Mouse (Mus musculus) hindbrain, embryonic 14.5 days (tissue): ENCODE results near the gene Cnksr1. TPM values are rescaled to one million over a fixed set of nuclear protein-coding genes. Genes with fewer than 3 reads are reported as not detected.
"Not testable (repeated sequence)": the region's sequence is repeated elsewhere in the genome, so short reads cannot be mapped to it uniquely, and the experiment has no call there.

Experiments
- ATAC-seq: fragments of 200-750 bp; cut with Nextera tagmentation; 2 replicates; pipeline ENCODE4 v1.8.0; 2017; ENCODE audit warnings: moderate number of reproducible peaks, mild to moderate bottlenecking, moderate TSS enrichment, moderate library complexity; ENCODE audit not compliant: low FRiP score
- DNase-seq: peaks from one replicate; pipeline ENCODE4 v3.0.0-alpha.2; 2015; ENCODE audit warnings: low spot score
- H3K27ac ChIP-seq: fragments of 300-500 bp; sonication (generic); 2 replicates; pipeline ENCODE4 v1.5.1; 2014; ENCODE audit warnings: mild to moderate bottlenecking, moderate library complexity
- H3K27me3 ChIP-seq: fragments of 300-500 bp; sonication (generic); 2 replicates; pipeline ENCODE4 v1.6.1; 2014; ENCODE audit warnings: mild to moderate bottlenecking, low read length, mixed read lengths; ENCODE audit not compliant: control insufficient read depth, insufficient read depth
- H3K36me3 ChIP-seq: fragments of 300-500 bp; sonication (generic); replicated peaks from 2 replicates; pipeline ENCODE4 v1.6.1; 2014; ENCODE audit not compliant: control insufficient read depth, insufficient read depth
- H3K4me1 ChIP-seq: fragments of 300-500 bp; sonication (generic); replicated peaks from 2 replicates; pipeline ENCODE4 v1.6.1; 2014; ENCODE audit warnings: antibody characterized with exemption, low read length, mixed read lengths; ENCODE audit not compliant: control insufficient read depth, insufficient read depth
- H3K4me2 ChIP-seq: fragments of 300-500 bp; sonication (generic); replicated peaks from 2 replicates; pipeline ENCODE4 v1.6.1; 2014; ENCODE audit warnings: mild to moderate bottlenecking, moderate library complexity
- H3K4me3 ChIP-seq: fragments of 300-500 bp; sonication (generic); replicated peaks from 2 replicates; pipeline ENCODE4 v1.5.1; 2014; ENCODE audit warnings: mild to moderate bottlenecking, low read length
- H3K9ac ChIP-seq: fragments of 300-500 bp; sonication (generic); 2 replicates; pipeline ENCODE4 v1.6.1; 2014
- H3K9me3 ChIP-seq: fragments of 300-500 bp; sonication (generic); 2 replicates; pipeline ENCODE4 v1.6.1; 2016; ENCODE audit warnings: low read length; ENCODE audit not compliant: control insufficient read depth
- WGBS: fragments of 180-500 bp; shearing (Covaris S2); extraction: QIAGEN DNeasy Blood & Tissue Kit; methylation state at CpG from one replicate; pipeline ENCODE4 v1.1.7; 2014; 5-methylcytosine and 5-hydroxymethylcytosine counted together
- polyA plus RNA-seq: library from polyadenylated mRNA; unstranded; fragments of >200 nt; fragmentation: Nextera tagmentation; extraction: Ambion mirVana; gene quantifications from 2 replicates; pipeline ENCODE4 v1.2.1, GENCODE M21; 2014

Gene Cnksr1
- polyA plus RNA-seq, 1 experiment from 2014 or later, result 0.13 TPM

DNA sequence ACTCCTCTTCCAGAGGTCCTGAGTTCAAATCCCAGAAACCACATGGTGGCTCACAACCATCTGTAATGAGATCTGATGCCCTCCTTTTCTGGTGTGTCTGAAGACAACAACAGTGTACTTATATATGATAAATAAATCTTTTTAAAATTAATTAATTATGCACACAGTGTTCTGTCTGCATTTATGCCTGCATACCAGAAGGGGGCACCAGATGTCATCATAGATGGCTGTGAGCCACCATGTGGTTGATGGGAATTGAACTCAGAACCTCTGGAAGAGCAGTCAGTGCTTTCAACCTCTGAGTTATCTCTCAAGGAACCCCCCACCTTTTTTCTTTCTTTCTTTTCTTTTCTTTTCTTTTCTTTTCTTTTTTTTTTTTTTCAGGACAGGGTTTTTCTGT is 31.4 kb upstream of the Cnksr1 start:
- not testable (repeated sequence) for ATAC-seq, H3K9me3 ChIP-seq, H3K36me3 ChIP-seq, H3K27me3 ChIP-seq, H3K9ac ChIP-seq, H3K4me1 ChIP-seq, H3K4me3 ChIP-seq, H3K4me2 ChIP-seq, DNase-seq, H3K27ac ChIP-seq

DNA sequence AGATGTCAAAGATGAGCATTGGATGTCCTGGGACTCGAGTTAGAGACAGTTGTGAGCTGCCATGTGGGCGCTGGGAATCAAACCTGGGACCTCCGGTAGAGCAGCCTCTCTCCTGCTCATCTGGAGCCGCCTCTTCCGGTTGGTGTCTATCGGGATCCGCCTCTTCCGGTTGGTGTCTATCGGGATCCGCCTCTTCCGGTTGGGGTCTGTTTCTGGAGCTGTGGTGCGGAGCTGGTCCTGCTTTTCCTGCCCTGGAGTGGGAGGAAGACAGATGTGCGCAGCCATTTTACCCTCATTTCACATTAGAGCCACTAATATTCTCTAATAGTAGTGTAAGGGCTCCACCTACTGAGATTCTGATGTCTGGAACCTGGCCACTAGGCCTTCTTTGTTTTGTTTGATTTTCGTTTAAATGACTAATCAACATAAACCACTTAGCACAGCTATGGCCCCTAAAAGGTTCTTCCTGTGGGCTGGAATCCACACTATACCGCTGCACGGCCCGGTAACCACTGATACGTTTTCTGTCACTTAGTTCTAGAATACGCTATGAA is 30.0 kb upstream of the Cnksr1 start:
- no peak overlapping the region for H3K9ac ChIP-seq
- ATAC-seq (no peak), DNase-seq (no peak)
- no peaks in the 10 kb centered on the region for H3K9me3 ChIP-seq
- no peaks in the 10 kb centered on the region for H3K36me3 ChIP-seq
- H3K27me3 ChIP-seq, result no peaks in the 10 kb centered on the region
- H3K4me2 ChIP-seq, result no peak overlapping the region
- H3K4me1 ChIP-seq, result no peaks in the 10 kb centered on the region
- no peak overlapping the region for H3K4me3 ChIP-seq
- WGBS, result 87% methylated on average over 19 of the region's 19 CpGs
- no peak overlapping the region for H3K27ac ChIP-seq

DNA sequence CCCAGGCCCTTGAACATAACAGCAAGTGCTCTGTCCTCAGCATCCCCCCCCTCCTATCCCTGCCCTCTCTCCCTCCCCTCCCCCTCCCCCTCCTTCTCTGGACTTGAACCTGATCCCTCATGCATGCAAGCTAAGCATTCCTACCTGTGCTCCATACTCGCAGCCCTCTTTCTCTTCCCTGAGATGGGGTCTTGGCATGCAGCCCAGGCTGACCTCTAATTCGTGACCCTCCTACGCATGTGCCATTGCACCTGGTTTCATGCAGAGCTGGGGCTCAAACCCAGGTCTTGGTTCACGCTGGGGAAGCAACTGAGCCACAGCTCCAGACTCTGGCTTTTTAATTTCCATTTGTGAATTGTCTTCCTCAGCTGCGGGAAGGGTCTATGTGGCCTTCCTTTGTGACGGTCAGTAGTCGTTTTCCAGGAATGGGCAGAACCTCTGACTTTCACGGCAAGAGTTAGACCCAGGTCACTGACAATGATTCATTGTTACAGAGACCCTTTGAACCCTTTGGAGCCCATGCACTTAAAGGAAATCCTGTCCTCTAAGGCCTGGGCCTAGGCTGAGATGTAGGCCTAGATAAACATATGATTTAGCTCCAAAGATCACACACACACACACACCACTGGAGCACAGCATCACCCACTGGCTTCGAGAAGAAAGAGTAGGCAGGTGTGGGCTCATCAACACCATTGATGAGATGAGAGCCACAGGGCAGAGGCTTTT is 27.8 kb upstream of the Cnksr1 start:
- Histone ChIP-seq H3K9ac (no peak overlapping the region), H3K27ac (no peak overlapping the region), H3K27me3 (no peaks in the 10 kb centered on the region), H3K36me3 (no peaks in the 10 kb centered on the region), H3K4me3 (no peak overlapping the region), H3K4me1 (no peaks in the 10 kb centered on the region), H3K9me3 (no peaks in the 10 kb centered on the region), H3K4me2 (no peak overlapping the region)
- ATAC-seq, result no peak
- WGBS, result 64% methylated on average over 9 of the region's 9 CpGs
- no peak for DNase-seq

DNA sequence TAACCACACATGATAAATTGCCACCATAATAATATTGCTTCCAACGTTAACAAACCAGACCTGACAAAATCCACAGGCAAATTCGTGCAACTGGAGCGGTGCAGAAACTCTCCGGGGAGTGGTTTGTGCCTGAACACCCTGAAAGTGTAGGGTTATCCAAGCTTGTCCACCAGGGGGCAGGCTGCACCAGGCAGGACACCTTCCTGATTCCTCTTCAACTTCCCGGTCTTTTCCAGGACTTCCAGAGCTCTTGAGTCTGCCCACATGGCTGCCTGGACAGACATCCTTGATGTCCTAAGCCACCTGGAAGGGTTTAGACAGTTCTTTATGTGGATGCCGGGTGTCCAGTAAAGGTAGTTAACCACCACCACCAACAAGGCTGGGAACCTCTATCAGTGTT is 25.0 kb upstream of the Cnksr1 start:
- no peak overlapping the region for H3K4me3 ChIP-seq
- H3K4me2 ChIP-seq, result no peak overlapping the region
- DNase-seq, result no peak
- no peaks in the 10 kb centered on the region for H3K27me3 ChIP-seq
- H3K36me3 ChIP-seq, result no peaks in the 10 kb centered on the region
- no peak for ATAC-seq
- no peak overlapping the region for H3K27ac ChIP-seq
- no peak overlapping the region for H3K9ac ChIP-seq
- no peaks in the 10 kb centered on the region for H3K4me1 ChIP-seq
- no peaks in the 10 kb centered on the region for H3K9me3 ChIP-seq
- WGBS, result 36% methylated on average over 6 of the region's 6 CpGs

DNA sequence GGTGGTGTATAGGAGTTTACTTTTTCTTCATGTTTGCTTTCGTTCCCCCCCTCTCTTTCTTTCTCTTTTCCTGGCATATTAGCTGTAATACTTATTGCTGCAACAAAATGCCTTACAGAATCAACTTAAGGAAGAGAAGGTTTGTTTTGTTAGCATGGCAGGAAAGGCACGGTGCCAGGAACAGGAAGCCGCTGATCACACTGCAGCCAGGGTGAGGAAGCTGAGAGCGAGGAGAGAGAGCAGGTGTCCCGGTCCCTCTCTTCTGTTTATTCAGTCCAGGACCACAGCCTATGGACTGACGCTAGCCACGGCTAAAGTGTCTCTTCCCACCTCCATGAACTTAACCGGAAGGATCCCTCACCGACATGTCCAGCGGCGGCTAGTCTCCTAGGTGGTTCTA is 20.2 kb upstream of the Cnksr1 start:
- 73% methylated on average over 11 of the region's 11 CpGs for WGBS
- Histone ChIP-seq H3K27me3 (peaks cover 30% of the 10 kb centered on the region), H3K4me3 (no peak overlapping the region), H3K4me1 (no peaks in the 10 kb centered on the region), H3K36me3 (no peaks in the 10 kb centered on the region), H3K27ac (no peak overlapping the region), H3K9ac (no peak overlapping the region), H3K9me3 (no peaks in the 10 kb centered on the region), H3K4me2 (no peak overlapping the region)
- ATAC-seq (no peak), DNase-seq (no peak)

DNA sequence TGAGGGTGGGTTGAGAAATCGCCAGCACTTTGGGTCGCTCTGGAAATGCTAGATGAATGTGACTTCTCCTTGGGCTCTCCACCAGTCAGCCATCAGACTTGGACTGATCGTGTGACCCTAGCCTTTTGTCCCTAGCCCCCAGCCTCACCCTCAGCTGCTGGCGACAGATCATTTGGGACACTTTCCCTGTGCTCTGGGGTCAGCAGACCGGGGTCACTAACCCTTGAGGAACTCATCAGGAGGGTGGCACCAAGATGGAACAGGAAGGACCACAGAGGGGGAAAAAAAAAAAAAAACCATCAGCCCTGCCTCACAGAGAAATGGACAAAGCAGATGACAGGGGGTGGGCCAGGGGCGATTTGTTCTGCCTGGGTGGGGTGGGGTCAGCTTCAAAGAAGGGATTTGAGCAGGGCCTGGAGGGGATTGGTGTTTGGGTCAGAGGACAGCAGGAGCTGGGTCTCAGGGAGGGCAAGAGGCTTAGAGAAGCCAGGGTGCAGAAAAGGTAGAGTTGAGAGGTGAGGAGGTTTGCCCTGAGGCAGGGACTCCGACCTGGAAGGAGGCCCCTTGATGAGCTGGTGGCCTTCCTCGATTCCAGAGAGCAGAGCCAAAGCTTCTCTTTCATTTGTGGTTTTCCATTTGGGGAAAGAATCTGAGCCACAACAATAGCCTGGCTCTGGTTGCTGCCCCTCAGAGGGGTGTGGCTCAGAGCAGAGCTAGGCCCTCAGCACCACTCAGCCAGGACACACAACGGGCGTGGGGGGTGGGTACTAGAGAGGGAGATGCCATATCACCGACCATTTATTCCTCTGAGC is 19.2 kb upstream of the Cnksr1 start:
- no peak overlapping the region for H3K27ac ChIP-seq

DNA sequence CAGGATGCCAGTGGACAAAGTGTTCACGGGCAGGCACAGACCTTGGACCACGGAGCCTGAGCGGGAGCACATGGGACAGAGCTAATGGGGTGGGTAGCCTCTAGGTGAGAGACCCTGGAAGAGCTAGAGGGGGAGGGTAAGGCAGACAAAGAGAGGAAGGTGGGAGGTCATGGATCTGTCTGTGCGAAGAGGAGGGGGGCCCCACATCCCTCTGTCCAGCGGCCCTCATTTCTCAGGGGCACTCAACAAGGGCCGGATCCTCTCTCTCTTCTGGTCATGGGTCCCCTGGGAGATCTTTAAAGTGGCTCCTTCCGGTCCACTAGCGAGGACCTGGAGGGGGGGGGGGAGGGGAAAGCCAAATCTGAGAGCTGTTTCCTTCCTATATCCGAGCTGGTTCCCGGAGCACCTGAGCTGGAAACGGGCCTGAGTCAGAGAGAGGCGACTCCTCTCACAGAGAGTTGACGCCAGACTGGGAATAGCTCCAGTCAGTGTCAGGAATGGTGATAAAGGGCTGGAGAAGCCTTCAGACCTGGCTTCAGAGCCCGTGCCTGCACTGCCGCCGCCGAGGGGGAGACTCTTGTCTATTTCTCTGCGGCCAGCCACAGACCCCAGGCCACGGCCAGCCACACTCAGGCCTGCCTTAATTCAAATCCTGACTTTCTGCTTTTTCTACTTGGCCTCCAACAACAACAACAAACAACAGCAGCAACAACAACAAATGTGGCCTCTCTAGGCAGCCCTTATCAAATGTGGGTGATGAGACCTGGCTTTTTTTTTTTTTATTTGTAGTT is 18.4 kb upstream of the Cnksr1 start:
- WGBS, result 8% methylated on average over 19 of the region's 19 CpGs
- no peak overlapping the region for H3K4me3 ChIP-seq
- H3K4me1 ChIP-seq, result peaks cover 10% of the 10 kb centered on the region; the same call in 1 of the 2 replicates
- H3K27ac ChIP-seq, result 0 out of 2 replicates have a peak overlapping the region, but pooled peaks have one; percentile 35
- no peaks in the 10 kb centered on the region for H3K36me3 ChIP-seq
- peaks cover 47% of the 10 kb centered on the region for H3K27me3 ChIP-seq
- no peaks in the 10 kb centered on the region for H3K9me3 ChIP-seq
- no peak overlapping the region for H3K4me2 ChIP-seq
- no peak overlapping the region for H3K9ac ChIP-seq
- no peak for ATAC-seq
- DNase-seq, result no peak

More for the DNA sequence above, 19.2 kb upstream of the Cnksr1 start:
- no peaks in the 10 kb centered on the region for H3K9me3 ChIP-seq
- DNase-seq, result no peak
- ATAC-seq, result no peak
- H3K4me3 ChIP-seq, result no peak overlapping the region
- WGBS, result 7% methylated on average over 11 of the region's 11 CpGs
- no peak overlapping the region for H3K4me2 ChIP-seq
- no peaks in the 10 kb centered on the region for H3K36me3 ChIP-seq
- no peak overlapping the region for H3K9ac ChIP-seq
- H3K4me1 ChIP-seq, result peaks cover 2% of the 10 kb centered on the region; the same call in 1 of the 2 replicates
- peaks cover 39% of the 10 kb centered on the region for H3K27me3 ChIP-seq

DNA sequence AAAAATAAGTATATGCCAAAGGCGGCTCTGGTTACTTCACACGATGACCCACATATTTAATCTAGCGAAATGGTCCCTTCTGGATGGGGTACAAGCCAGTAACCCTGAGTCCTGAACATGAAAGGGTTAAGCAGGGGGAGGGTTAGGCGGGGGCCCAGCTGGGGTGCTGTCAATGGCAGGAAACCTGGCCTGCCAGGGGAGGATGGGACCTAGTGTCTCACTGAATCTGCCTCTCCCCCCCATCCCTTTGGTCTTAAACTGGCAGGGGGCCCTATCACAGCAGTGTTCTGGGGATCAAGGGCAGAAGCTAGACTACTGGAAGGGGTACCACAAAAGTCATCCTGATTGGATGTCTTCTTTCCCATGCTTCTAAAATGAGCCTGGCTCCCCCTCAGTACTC is 17.7 kb upstream of the Cnksr1 start:
- 18% methylated on average over 4 of the region's 4 CpGs for WGBS
- H3K27ac ChIP-seq, result 0 out of 2 replicates have a peak overlapping the region, but pooled peaks have one; percentile 35
- no peak overlapping the region for H3K9ac ChIP-seq
- H3K4me3 ChIP-seq, result no peak overlapping the region
- no peak for ATAC-seq
- no peak overlapping the region for H3K4me2 ChIP-seq
- H3K9me3 ChIP-seq, result no peaks in the 10 kb centered on the region
- peaks cover 15% of the 10 kb centered on the region for H3K4me1 ChIP-seq
- H3K27me3 ChIP-seq, result peaks cover 54% of the 10 kb centered on the region
- no peaks in the 10 kb centered on the region for H3K36me3 ChIP-seq
- DNase-seq, result no peak

DNA sequence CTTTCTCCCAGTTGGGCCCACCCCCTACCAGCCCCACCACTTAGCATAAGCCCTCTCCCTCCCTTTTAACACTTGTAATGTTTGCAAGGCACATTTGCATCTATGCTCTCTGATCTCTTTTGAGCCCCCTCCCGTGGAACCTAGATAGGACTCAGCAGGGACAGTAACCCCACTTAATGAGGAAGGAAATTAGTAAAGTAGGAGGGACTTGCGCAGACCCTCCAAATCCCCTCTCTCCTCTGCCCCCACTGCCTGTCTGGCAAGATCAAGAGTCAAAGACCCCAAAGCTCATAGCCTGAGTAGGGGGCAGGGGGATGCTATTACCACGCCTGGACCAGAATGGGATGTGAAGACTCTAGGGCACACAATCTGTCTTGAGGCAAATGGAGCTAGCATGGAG is 16.6 kb upstream of the Cnksr1 start:
- no peak overlapping the region for H3K27ac ChIP-seq
- H3K36me3 ChIP-seq, result no peaks in the 10 kb centered on the region
- 22% methylated on average over 3 of the region's 3 CpGs for WGBS
- H3K27me3 ChIP-seq, result peaks cover 64% of the 10 kb centered on the region
- H3K9me3 ChIP-seq, result no peaks in the 10 kb centered on the region
- ATAC-seq (no peak), DNase-seq (no peak)
- H3K4me1 ChIP-seq, result peaks cover 25% of the 10 kb centered on the region
- H3K4me2 ChIP-seq, result no peak overlapping the region
- no peak overlapping the region for H3K4me3 ChIP-seq
- H3K9ac ChIP-seq, result no peak overlapping the region
